Mouse (Mus musculus) monocyte, adult 2 months (primary cell): Measurements from ENCODE around the gene Atmin.

ENCODE experiments used
- DNase-seq, 2 experiments: peaks; one replicate each; pipeline ENCODE4 v3.0.0; 2022; ENCODE audit warnings: low spot score in 2 of 2, low read depth in 1 of 2

The Atmin gene

DNA sequence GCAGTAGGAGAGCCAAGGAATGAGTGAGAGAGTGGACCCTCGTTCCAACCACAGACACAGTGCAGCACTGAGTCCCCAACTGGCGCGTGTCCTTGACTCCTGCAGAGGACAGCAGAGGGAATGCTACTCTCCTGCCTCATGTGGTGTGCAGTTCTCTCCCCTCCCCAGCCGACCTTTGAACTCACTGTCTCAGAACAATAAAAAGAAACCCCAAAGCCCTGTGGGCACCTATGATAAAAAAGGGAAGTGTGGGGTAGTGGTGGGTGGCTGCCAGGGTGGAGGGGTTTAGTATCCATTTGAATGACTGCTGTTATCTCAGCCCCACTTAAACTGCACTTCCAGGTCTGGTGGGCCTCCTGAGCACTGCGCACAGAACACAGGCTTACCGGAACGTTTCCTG is 4.4 kb downstream of the Atmin start:
- DNase-seq, result no peak

DNA sequence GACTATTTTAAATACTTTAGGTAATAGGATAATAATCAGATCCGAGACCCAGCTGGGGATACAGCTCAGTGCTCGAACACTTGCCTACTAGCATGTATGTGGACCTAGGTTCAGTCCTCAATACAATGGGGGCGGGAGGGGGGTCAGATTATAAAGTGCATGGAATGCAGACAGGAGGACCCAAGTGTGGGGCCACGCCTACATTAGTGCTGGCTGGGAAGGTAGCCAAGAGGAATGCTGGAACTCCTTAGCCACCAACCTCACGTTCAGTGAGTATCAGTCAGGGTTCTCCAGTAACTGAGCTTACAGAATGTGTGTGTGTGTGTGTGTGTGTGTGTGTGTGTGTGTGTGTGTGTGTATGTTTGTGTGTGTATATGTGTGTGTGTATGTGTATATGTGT is 8.2 kb downstream of the Atmin start:
- no peak for DNase-seq

DNA sequence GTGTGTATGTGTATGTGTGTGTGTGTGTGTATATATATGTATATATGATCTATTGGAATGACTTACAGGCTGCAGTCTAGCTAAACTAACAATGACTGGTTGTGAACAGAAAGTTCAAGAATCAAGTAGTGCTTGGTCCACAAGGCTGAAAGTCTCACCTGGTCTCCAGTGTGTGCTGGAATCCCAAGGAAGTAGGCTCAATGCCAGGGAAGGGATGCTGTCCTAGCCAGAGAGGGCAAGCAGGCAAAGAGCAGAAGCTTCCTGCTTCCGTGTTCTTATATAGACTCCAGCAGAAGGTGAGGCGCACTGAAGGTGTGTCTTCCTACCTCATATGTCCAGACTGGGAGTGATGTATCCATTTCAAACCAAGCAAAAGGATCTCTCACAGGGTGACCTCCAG is 8.6 kb downstream of the Atmin start:
- DNase-seq, result no peak

DNA sequence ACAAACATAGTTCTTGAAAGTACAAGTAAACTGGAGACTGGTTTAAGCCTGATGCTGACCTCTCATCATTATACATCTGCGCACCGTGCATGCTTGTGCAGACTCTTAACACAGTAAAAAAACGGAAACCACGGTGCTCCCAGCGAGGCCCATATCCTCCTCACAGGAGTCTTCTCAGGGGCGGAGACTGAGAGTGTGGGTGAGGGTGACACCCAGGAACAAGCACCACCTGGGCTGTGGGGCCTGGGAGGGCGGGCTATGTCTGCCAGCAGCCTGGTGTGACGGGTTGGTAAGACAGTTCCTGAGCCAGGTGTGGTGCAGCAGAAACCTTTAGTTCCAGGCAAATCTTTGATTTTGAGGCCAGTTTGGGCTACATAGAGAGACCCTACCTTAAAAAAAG is 9.2 kb downstream of the Atmin start:
- no peak for DNase-seq

DNA sequence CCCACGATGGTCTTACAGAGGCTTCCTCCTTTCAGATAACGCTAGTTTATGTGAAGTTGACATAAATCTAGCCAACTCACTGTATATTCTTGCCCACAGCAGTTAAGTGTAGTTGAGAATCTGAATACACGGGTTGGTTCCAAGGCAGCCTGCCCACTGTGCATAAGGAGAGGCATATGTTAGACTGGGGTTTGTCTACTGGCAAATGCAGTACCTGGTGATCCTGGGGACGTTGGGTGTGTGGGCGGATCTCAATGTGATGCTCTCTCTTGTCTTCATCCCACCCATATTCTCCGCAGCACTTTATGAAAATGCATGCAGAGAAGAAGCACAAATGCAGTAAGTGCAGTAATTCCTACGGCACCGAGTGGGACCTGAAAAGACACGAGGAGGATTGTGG is 11.2 kb downstream of the Atmin start:
- no peak for DNase-seq

GRCm38 (mm10) chr8:116969531-116969930 is 26.3 kb downstream of the Atmin start:
- DNase-seq, result no peak

DNA sequence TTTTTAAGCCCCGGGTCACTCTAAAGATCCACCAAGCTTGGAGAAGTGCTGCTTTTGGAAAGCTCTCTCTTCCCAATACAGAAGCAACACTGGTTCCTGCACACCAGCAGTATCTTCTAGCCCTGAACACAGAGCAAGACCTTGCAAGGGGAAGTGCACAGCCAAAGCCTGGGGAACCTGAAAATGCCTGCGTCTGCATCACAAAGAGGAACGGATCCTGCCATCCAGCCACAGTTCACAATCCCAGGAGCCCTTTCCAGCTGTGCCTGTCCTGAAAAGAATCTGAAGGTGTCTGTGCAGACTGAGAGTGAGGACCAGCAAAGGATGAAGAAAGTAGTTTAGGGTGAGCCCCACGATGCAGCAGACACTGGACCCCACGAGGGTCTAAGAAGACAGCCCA is 31.9 kb downstream of the Atmin start:
- DNase-seq, result no peak

DNA sequence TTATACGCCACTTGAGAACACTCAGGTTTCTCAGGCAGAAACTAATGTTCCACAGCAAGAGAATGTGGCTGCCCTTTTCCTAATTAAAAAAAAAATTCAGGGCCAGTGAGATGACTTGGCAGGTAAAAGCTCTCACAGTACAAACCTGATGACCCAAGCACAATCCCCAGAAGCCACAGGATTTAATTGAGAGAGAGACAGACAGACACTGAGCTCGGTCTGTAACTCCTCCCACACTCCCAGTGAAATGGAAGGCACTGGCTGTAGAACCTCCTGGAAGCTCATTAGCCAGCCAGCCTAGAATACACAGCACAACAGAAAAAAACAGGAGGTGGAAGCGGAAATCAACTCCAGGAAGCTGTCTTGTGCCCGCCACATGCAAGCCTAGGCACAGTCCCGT is 32.4 kb downstream of the Atmin start:
- DNase-seq, result no peak

DNA sequence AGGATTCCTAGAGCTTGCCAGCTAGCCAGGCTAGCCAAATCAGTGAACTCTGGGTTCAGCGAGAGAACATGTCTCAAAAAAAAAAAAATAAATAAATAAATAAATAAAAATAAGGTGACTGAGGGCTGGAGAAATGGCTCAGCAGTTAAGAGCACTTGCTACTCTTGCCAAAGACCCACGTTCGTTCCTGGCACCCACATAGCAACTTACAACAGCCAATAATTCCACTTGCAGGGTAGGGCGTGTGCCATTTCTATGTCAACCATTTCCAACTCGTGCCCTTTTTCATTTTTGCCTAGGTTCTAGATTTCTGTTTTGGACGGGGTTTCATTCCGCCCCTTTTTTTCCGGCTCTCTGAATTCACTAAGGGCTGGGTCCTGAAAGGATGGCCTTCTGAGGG is 34.9 kb downstream of the Atmin start:
- no peak for DNase-seq

- peak; percentile 94 to 98 for DNase-seq
These were observed 35.6 kb downstream of the Atmin start, which contains the start of gene 1700030J22Rik for GRCm38 (mm10) chr8:116978631-116979256. TSS of gene 1700030J22Rik (minus strand) at chr8:116978959.

GRCm38 (mm10) chr8:116980117-116980516 is 36.9 kb downstream of the Atmin start:
- peak in 1 of 2 experiments; percentile 37 for DNase-seq

GRCm38 (mm10) chr8:116989842-116990241 is 46.6 kb downstream of the Atmin start:
- no peak for DNase-seq

DNA sequence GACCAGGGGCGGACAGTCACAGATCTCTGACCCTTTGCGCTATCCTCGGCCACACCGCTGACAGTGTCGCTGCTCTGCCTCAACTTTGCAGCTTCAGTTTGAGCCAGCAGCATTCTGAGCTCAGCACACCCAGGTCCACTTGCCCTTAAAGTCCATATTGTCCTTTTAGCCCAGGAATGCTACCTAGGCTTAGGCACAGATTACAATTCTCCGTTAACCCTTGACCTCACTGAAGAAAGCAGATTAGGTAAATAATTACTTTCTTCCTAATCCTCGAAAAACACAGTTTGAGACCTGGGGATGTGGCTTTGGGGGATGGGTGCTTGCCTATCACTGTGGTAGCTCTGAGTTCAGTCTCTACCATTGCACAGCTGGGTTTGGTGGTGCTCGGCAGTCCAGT is 48.0 kb downstream of the Atmin start:
- DNase-seq, result no peak

DNA sequence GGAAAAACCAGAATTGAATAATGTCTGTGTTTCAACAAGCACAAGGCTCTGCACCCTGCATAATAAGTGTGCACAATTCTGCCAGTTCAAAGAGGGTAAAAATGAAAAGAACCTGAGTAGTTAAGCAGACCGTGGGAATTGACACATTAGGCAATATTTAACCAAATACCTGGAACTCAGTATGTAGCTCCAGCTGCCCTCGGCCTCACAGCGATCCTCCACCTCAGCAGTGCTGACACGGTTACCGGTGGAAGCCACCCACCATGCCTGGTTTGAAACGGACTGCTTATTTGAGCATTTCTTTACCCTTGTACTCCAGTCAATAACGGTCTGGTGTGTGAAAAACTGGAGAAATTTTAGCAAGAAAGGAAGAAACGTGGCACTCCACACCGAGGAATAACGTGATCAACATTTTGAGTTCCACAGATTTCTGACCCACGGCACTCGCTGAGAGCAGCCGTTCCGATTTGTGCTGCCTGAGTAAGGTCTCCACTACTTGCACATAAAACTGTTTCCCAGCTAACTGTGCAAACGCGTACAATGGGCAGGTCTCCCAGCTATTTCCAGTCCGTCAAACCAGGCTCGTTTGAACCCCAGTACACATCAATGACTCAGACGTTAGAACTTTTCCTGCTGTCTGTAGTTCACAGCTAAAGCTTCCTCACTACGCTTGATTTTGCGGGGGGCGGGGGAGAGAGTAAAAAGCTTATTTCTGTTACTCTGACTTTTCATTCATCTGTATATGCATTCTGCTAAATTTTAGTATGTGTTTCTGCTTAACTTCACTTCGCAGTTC is 49.2 kb downstream of the Atmin start:
- no peak for DNase-seq

GRCm38 (mm10) chr8:116993095-116993867 is 50.1 kb downstream of the Atmin start, which contains the start of gene Gcsh:
TSS of gene Gcsh (minus strand) at chr8:116993537.
- DNase-seq, result peak; percentile 95

DNA sequence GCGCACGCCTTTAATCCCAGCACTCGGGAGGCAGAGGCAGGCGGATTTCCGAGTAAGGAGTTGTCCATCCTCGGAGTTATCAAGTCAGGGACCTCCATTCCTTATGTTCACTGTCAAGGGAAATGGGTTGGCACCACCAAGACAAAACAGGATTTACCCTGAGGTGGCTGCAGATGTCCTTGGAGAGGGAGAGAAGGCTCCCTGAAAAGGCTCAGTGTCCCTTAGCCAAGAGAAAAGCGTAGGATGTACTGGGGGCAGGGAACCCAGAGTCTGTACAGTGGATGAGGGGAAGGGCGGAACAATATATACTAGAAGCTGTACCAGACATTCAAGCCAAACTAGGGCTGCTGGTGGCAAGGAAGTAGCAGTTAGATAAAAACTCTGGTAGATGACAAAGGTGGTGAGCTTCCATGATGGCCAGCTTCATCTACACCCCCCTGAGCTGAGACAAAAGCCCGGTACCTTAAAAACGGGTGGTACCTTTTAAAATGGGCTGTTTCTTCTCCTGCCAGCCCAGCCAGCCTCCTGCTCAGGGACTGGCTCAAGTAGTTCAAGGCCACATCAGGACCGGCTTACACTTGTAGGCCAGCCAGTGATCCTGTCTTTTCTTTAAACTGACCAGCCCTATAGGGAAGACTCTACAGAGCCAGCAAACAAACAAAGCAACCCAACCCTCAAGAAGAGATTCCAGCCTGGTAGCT is 51.0 kb downstream of the Atmin start:
- no peak for DNase-seq
